Comparison of ENCODE assay signal across 24 mouse cellular contexts in the genomic region with DNA sequence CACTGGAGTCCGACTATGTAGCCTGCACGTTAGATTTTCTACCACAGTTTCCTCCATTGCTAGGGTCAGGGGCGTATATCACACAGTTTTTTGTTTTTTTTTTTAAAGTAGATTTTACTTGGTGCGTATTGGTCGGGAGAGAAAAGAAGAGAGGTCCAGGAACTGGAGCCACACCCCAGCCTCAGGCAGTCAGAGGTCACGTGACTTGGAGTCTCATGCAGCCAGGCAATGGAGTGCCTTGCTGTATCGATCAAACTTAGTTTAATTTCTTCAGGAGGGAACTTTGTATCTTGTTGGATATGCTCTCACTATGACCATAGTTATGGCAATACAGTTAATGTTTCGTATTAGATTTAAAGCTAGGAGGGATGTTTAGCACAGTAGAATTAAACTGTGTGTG. TPM values are rescaled to one million over a fixed set of nuclear protein-coding genes. Genes with fewer than 3 reads are reported as not detected.
"Had no signal": no experiment of that assay in that cellular context is flagged by ENCODE, and none has a peak within 500 bp of the region (broad histone marks: within the 10 kb centered on the region; RNA-seq: fewer than 3 reads in every experiment).

No protein-coding gene starts in this region.

- H3K36me3 ChIP-seq: limb, embryonic 12.5 days; limb, embryonic 15.5 days; midbrain, embryonic 12.5 days; midbrain, embryonic 15.5 days had no signal

- H3K9me3 ChIP-seq: limb, embryonic 12.5 days; limb, embryonic 15.5 days; midbrain, embryonic 12.5 days; midbrain, embryonic 15.5 days had no signal

- H3K9ac ChIP-seq: limb, embryonic 12.5 days; limb, embryonic 15.5 days; liver, embryonic 14.5 days; liver, postnatal 0 days; lung, embryonic 14.5 days; midbrain, embryonic 12.5 days; midbrain, embryonic 15.5 days had no signal

- H3K27ac ChIP-seq: limb, embryonic 12.5 days; limb, embryonic 15.5 days; liver, embryonic 14.5 days; macrophage; midbrain, embryonic 12.5 days; midbrain, embryonic 15.5 days had no signal

- DNase-seq: kidney, adult 18-20 months; kidney, adult 9 months; kidney, postnatal 14 days; kidney, postnatal 4 days; left cerebral cortex, postnatal 4 days; liver, postnatal 0 days; lung, embryonic 14.5 days had no signal

- H3K4me3 ChIP-seq: limb, embryonic 12.5 days; limb, embryonic 15.5 days; midbrain, embryonic 12.5 days; midbrain, embryonic 15.5 days; myocyte had no signal

- ATAC-seq: liver, postnatal 0 days; lung, postnatal 0 days; midbrain, embryonic 15.5 days had no signal

- H3K4me2 ChIP-seq: limb, embryonic 12.5 days; limb, embryonic 15.5 days; liver, embryonic 11.5 days; lung, embryonic 14.5 days; midbrain, embryonic 12.5 days; midbrain, embryonic 15.5 days had no signal

RNA-seq across cellular contexts. Expression of gene Dkk1, which starts 2.8 kb away (rescaled TPM):
- total RNA-seq: layer of hippocampus, adult 18-20 months; layer of hippocampus, postnatal 14 days; left cerebral cortex, postnatal 14 days; left cerebral cortex, postnatal 4 days; megakaryocyte, adult 5-6 weeks; monocyte, adult 5-6 weeks had no signal
- polyA plus RNA-seq: liver, postnatal 0 days; lung, postnatal 0 days; macrophage; myocyte; small intestine, adult 2 months; spleen, adult 2 months; testis, adult 2 months had no signal
